Mouse (Mus musculus) ES-E14 (cell line): ENCODE measurements around the gene Rpp21.

Experiments used
- CHD2 ChIP-seq: IDR thresholded peaks from 2 replicates; pipeline ENCODE4 v1.6.1; 2014; ENCODE audit warnings: mild to moderate bottlenecking, low read depth, low read length, inconsistent platforms
- MAFK ChIP-seq: IDR thresholded peaks from 2 replicates; pipeline ENCODE4 v1.6.1; 2014; ENCODE audit warnings: mild to moderate bottlenecking, low read depth, low read length, inconsistent platforms; ENCODE audit not compliant: insufficient read depth
- ZC3H11A ChIP-seq: IDR thresholded peaks from 2 replicates; pipeline ENCODE4 v1.6.1; 2012; ENCODE audit warnings: low read depth, mild to moderate bottlenecking, inconsistent platforms, low read length, borderline replicate concordance
- ZNF384 ChIP-seq: IDR thresholded peaks from 2 replicates; pipeline ENCODE4 v1.6.1; 2012; ENCODE audit warnings: low read depth, low read length, inconsistent platforms

DNA sequence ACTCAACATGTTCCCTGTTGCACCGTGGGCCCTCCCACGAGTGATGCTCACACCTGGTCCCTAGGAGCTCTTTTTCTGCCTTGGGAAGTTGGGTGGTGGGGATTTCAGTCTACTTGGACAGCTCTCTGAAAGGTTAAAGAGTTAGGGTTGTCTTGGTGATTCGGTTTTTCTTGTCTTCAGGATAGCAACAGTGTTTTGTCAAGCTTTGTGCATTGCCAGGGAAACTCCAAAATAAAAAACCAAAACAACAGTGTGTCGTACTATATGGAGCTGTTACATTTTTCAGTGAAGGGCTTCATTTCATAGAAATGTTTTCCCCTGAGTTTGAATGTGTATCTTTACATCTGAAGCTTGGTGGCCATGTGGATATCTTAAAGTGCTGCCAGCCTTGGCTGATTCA, 16.9 kb upstream of the Rpp21 start:
- TF ChIP-seq ZNF384 (no peak), MAFK (no peak), CHD2 (no peak), ZC3H11A (no peak)
